Mouse (Mus musculus): ENCODE results near the gene Timeless. TPM values are rescaled to one million over a fixed set of nuclear protein-coding genes. Genes with fewer than 3 reads are reported as not detected.
"Not testable (repeated sequence)": the region's sequence is repeated elsewhere in the genome, so short reads cannot be mapped to it uniquely, and the experiment has no call there.

Gene Timeless
- polyA plus RNA-seq (2015; fragmentation: Nextera tagmentation; extraction: Ambion mirVana) = 23.5 and 23.6 TPM in 2 replicates

- Histone ChIP-seq H3K4me2 (ENCODE audit: low read depth, low read length) (peak within 1 kb of the TSS; percentile 89), H3K36me3 (ENCODE audit: control insufficient read depth, insufficient read depth) (no peaks in the 10 kb centered on the region), H3K4me3 (ENCODE audit: low read depth, low read length) (peak within 1 kb of the TSS; percentile 84), H3K4me1 (ENCODE audit: control insufficient read depth, low read depth, low read length) (peaks cover 34% of the 10 kb centered on the region), H3K9ac (ENCODE audit: low read depth, low read length) (peak within 1 kb of the TSS; percentile 88), H3K27ac (ENCODE audit: low read length) (peak within 1 kb of the TSS; percentile 95), H3K9me3 (replicated peaks; ENCODE audit: control insufficient read depth, low read length) (no peaks in the 10 kb centered on the region), H3K27me3 (ENCODE audit: control insufficient read depth, insufficient read depth, low read depth, low read length) (no peaks in the 10 kb centered on the region)
- ATAC-seq (ENCODE audit: low read depth) = peak; percentile 90
- WGBS (ENCODE audit: insufficient replicate concordance) = under 1% methylated on average over 58 of the region's 58 CpGs
Observed at GRCm38 (mm10) chr10:128231697-128232419, at the start of gene Timeless. Gene Timeless (plus strand): TSS chr10:128232065.

- ATAC-seq (ENCODE audit: low read depth) = no peak
- no peaks in the 10 kb centered on the region for H3K27me3 ChIP-seq (ENCODE audit: control insufficient read depth, insufficient read depth, low read depth, low read length)
- H3K27ac ChIP-seq (ENCODE audit: low read length) = no peak overlapping the region
- no peak overlapping the region for H3K4me3 ChIP-seq (ENCODE audit: low read depth, low read length)
- peaks cover 21% of the 10 kb centered on the region for H3K4me1 ChIP-seq (ENCODE audit: control insufficient read depth, low read depth, low read length)
- H3K4me2 ChIP-seq (ENCODE audit: low read depth, low read length) = no peak overlapping the region
- H3K9ac ChIP-seq (ENCODE audit: low read depth, low read length) = no peak overlapping the region
- no peaks in the 10 kb centered on the region for H3K9me3 ChIP-seq (replicated peaks; ENCODE audit: control insufficient read depth, low read length)
- H3K36me3 ChIP-seq (ENCODE audit: control insufficient read depth, insufficient read depth) = no peaks in the 10 kb centered on the region
- WGBS (ENCODE audit: insufficient replicate concordance) = 73% methylated on average over 2 of the region's 2 CpGs
Observed at GRCm38 (mm10) chr10:128184296-128184695, 47.6 kb upstream of the Timeless start.

GRCm38 (mm10) chr10:128185277-128185940 lies 46.5 kb upstream of the Timeless start:
- Histone ChIP-seq H3K4me3 (ENCODE audit: low read depth, low read length) (no peak overlapping the region), H3K36me3 (ENCODE audit: control insufficient read depth, insufficient read depth) (no peaks in the 10 kb centered on the region), H3K4me2 (ENCODE audit: low read depth, low read length) (no peak overlapping the region), H3K27ac (ENCODE audit: low read length) (no peak overlapping the region), H3K27me3 (ENCODE audit: control insufficient read depth, insufficient read depth, low read depth, low read length) (no peaks in the 10 kb centered on the region), H3K4me1 (ENCODE audit: control insufficient read depth, low read depth, low read length) (peaks cover 19% of the 10 kb centered on the region), H3K9me3 (replicated peaks; ENCODE audit: control insufficient read depth, low read length) (no peaks in the 10 kb centered on the region), H3K9ac (ENCODE audit: low read depth, low read length) (no peak overlapping the region)
- ATAC-seq (ENCODE audit: low read depth) = no peak
- WGBS (ENCODE audit: insufficient replicate concordance) = 70% methylated on average over 6 of the region's 6 CpGs

- WGBS (ENCODE audit: insufficient replicate concordance) = 57% methylated on average over 2 of the region's 2 CpGs
- no peaks in the 10 kb centered on the region for H3K36me3 ChIP-seq (ENCODE audit: control insufficient read depth, insufficient read depth)
- no peaks in the 10 kb centered on the region for H3K9me3 ChIP-seq (replicated peaks; ENCODE audit: control insufficient read depth, low read length)
- H3K9ac ChIP-seq (ENCODE audit: low read depth, low read length) = no peak overlapping the region
- peak; percentile 23 for ATAC-seq (ENCODE audit: low read depth)
- peaks cover 19% of the 10 kb centered on the region for H3K4me1 ChIP-seq (ENCODE audit: control insufficient read depth, low read depth, low read length)
- H3K4me3 ChIP-seq (ENCODE audit: low read depth, low read length) = no peak overlapping the region
- no peak overlapping the region for H3K27ac ChIP-seq (ENCODE audit: low read length)
- no peak overlapping the region for H3K4me2 ChIP-seq (ENCODE audit: low read depth, low read length)
- no peaks in the 10 kb centered on the region for H3K27me3 ChIP-seq (ENCODE audit: control insufficient read depth, insufficient read depth, low read depth, low read length)
Observed at GRCm38 (mm10) chr10:128185959-128186358, 45.9 kb upstream of the Timeless start.

- H3K27me3 ChIP-seq (ENCODE audit: control insufficient read depth, insufficient read depth, low read depth, low read length) = no peaks in the 10 kb centered on the region
- peak overlapping the region; percentile 26 for H3K4me3 ChIP-seq (ENCODE audit: low read depth, low read length)
- H3K27ac ChIP-seq (ENCODE audit: low read length) = peak overlapping the region; percentile 87
- H3K36me3 ChIP-seq (ENCODE audit: control insufficient read depth, insufficient read depth) = no peaks in the 10 kb centered on the region
- H3K4me1 ChIP-seq (ENCODE audit: control insufficient read depth, low read depth, low read length) = peaks cover 19% of the 10 kb centered on the region
- WGBS (ENCODE audit: insufficient replicate concordance) = 39% methylated on average over 5 of the region's 5 CpGs
- peak overlapping the region; percentile 28; the same call in 1 of the 2 replicates for H3K9ac ChIP-seq (ENCODE audit: low read depth, low read length)
- H3K9me3 ChIP-seq (replicated peaks; ENCODE audit: control insufficient read depth, low read length) = no peaks in the 10 kb centered on the region
- peak overlapping the region; percentile 50 for H3K4me2 ChIP-seq (ENCODE audit: low read depth, low read length)
- peak; percentile 87 for ATAC-seq (ENCODE audit: low read depth)
Observed at GRCm38 (mm10) chr10:128187181-128187605, 44.7 kb upstream of the Timeless start.

- H3K27me3 ChIP-seq (ENCODE audit: control insufficient read depth, insufficient read depth, low read depth, low read length) = peaks cover 4% of the 10 kb centered on the region; the same call in 1 of the 2 replicates
- H3K4me1 ChIP-seq (ENCODE audit: control insufficient read depth, low read depth, low read length) = peaks cover 21% of the 10 kb centered on the region
- H3K36me3 ChIP-seq (ENCODE audit: control insufficient read depth, insufficient read depth) = no peaks in the 10 kb centered on the region
- WGBS (ENCODE audit: insufficient replicate concordance) = 48% methylated on average over 2 of the region's 2 CpGs
- peak overlapping the region; percentile 87; the same call in 1 of the 2 replicates for H3K27ac ChIP-seq (ENCODE audit: low read length)
- no peak overlapping the region for H3K4me3 ChIP-seq (ENCODE audit: low read depth, low read length)
- H3K9ac ChIP-seq (ENCODE audit: low read depth, low read length) = no peak overlapping the region
- ATAC-seq (ENCODE audit: low read depth) = no peak
- no peaks in the 10 kb centered on the region for H3K9me3 ChIP-seq (replicated peaks; ENCODE audit: control insufficient read depth, low read length)
- H3K4me2 ChIP-seq (ENCODE audit: low read depth, low read length) = no peak overlapping the region
Observed at GRCm38 (mm10) chr10:128188242-128188877, 43.5 kb upstream of the Timeless start.

GRCm38 (mm10) chr10:128191472-128191871 lies 40.4 kb upstream of the Timeless start:
- ATAC-seq (ENCODE audit: low read depth) = no peak
- 31% methylated on average over 2 of the region's 2 CpGs for WGBS (ENCODE audit: insufficient replicate concordance)
- H3K9me3 ChIP-seq (replicated peaks; ENCODE audit: control insufficient read depth, low read length) = no peaks in the 10 kb centered on the region
- peaks cover 24% of the 10 kb centered on the region for H3K27me3 ChIP-seq (ENCODE audit: control insufficient read depth, insufficient read depth, low read depth, low read length)
- H3K4me2 ChIP-seq (ENCODE audit: low read depth, low read length) = no peak overlapping the region
- no peak overlapping the region for H3K4me3 ChIP-seq (ENCODE audit: low read depth, low read length)
- peaks cover 37% of the 10 kb centered on the region for H3K4me1 ChIP-seq (ENCODE audit: control insufficient read depth, low read depth, low read length)
- H3K27ac ChIP-seq (ENCODE audit: low read length) = no peak overlapping the region
- no peak overlapping the region for H3K9ac ChIP-seq (ENCODE audit: low read depth, low read length)
- no peaks in the 10 kb centered on the region for H3K36me3 ChIP-seq (ENCODE audit: control insufficient read depth, insufficient read depth)

GRCm38 (mm10) chr10:128192030-128192766 lies 39.7 kb upstream of the Timeless start:
- H3K9ac ChIP-seq (ENCODE audit: low read depth, low read length); H3K9me3 ChIP-seq (replicated peaks; ENCODE audit: control insufficient read depth, low read length); H3K4me2 ChIP-seq (ENCODE audit: low read depth, low read length); ATAC-seq (ENCODE audit: low read depth); H3K36me3 ChIP-seq (ENCODE audit: control insufficient read depth, insufficient read depth); H3K27ac ChIP-seq (ENCODE audit: low read length); H3K4me3 ChIP-seq (ENCODE audit: low read depth, low read length): not testable (repeated sequence)
- H3K4me1 ChIP-seq (ENCODE audit: control insufficient read depth, low read depth, low read length) = peaks cover 30% of the 10 kb centered on the region
- peaks cover 27% of the 10 kb centered on the region for H3K27me3 ChIP-seq (ENCODE audit: control insufficient read depth, insufficient read depth, low read depth, low read length)
- WGBS (ENCODE audit: insufficient replicate concordance) = 71% methylated on average over 3 of the region's 3 CpGs
